Mouse (Mus musculus) forebrain, embryonic 11.5 days (tissue): ENCODE results near the gene Man1a. TPM values are rescaled to one million over a fixed set of nuclear protein-coding genes. Genes with fewer than 3 reads are reported as not detected.

Experiments used
- ATAC-seq: fragments of 200-750 bp; cut with Nextera tagmentation; replicated peaks from 2 replicates; pipeline ENCODE4 v1.8.0; 2017; ENCODE audit warnings: moderate TSS enrichment; ENCODE audit not compliant: low FRiP score
- DNase-seq: peaks from one replicate; pipeline ENCODE4 v3.0.0-alpha.2; 2017; ENCODE audit warnings: low spot score
- H3K27ac ChIP-seq: fragments of 300-500 bp; sonication (generic); 2 replicates; pipeline ENCODE4 v1.5.1; 2014; ENCODE audit warnings: low read depth, low read length
- H3K27me3 ChIP-seq: fragments of 300-500 bp; sonication (generic); 2 replicates; pipeline ENCODE4 v1.6.1; 2014; ENCODE audit warnings: mild to moderate bottlenecking, low read length, mixed read lengths; ENCODE audit not compliant: control insufficient read depth, insufficient read depth
- H3K36me3 ChIP-seq: fragments of 300-500 bp; sonication (generic); 2 replicates; pipeline ENCODE4 v1.6.1; 2014; ENCODE audit warnings: mild to moderate bottlenecking, low read length, moderate library complexity, mixed read lengths; ENCODE audit not compliant: control insufficient read depth, insufficient read depth
- H3K4me1 ChIP-seq: fragments of 300-500 bp; sonication (generic); replicated peaks from 2 replicates; pipeline ENCODE4 v1.6.1; 2014; ENCODE audit warnings: low read length, mixed read lengths; ENCODE audit not compliant: control insufficient read depth, insufficient read depth
- H3K4me2 ChIP-seq: fragments of 300-500 bp; sonication (generic); 2 replicates; pipeline ENCODE4 v1.6.1; 2014; ENCODE audit warnings: low read depth, mild to moderate bottlenecking, low read length, moderate library complexity, mixed read lengths; ENCODE audit not compliant: severe bottlenecking
- H3K4me3 ChIP-seq: fragments of 300-500 bp; sonication (generic); 2 replicates; pipeline ENCODE4 v1.5.1; 2014; ENCODE audit warnings: low read depth, low read length
- H3K9ac ChIP-seq: fragments of 300-500 bp; sonication (generic); 2 replicates; pipeline ENCODE4 v1.6.1; 2014; ENCODE audit warnings: low read length
- H3K9me3 ChIP-seq: fragments of 300-500 bp; sonication (generic); 2 replicates; pipeline ENCODE4 v1.6.1; 2016; ENCODE audit warnings: low read length, mixed read lengths; ENCODE audit not compliant: control insufficient read depth
- WGBS: fragments of 180-500 bp; shearing (Covaris S2); extraction: QIAGEN DNeasy Blood & Tissue Kit; methylation state at CpG from one replicate; pipeline ENCODE4 v1.1.7; 2014; 5-methylcytosine and 5-hydroxymethylcytosine counted together
- polyA plus RNA-seq: library from polyadenylated mRNA; unstranded; fragments of >200 nt; fragmentation: Nextera tagmentation; extraction: Ambion mirVana; gene quantifications from 2 replicates; pipeline ENCODE4 v1.2.1, GENCODE M21; 2014

Gene Man1a
- polyA plus RNA-seq, 1 experiment from 2014 or later: 2.1 TPM

DNA sequence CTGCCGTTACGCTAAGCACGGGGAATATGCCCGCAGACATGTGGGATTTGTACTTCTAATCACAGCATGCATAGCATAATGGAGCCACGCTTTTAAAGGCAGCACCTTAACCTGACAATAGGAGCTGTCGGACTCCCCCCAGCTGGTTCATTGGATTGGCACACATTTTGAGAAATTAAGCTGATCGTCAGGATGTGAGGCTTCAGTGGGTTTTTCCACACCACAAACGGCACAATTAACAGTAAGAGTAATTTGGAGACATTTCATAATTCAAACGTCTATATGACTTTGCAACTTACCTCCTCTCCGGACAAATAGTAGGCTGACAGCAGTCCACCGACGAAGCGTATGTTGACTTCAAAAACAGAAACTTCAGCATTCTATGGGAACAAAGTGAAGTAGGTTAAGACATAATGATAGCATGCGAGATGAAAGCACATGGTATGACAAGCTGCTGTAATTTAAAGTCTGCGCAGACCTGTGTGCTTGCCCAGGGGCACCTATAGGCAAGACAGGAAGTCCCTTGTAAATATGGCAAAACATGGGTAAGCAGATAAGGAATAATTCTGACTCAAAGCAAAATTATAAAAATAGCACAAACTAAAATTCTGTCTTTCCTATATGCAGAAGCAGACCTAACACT lies 62.2 kb downstream of the Man1a start:
- 82% methylated on average over 15 of the region's 15 CpGs for WGBS

DNA sequence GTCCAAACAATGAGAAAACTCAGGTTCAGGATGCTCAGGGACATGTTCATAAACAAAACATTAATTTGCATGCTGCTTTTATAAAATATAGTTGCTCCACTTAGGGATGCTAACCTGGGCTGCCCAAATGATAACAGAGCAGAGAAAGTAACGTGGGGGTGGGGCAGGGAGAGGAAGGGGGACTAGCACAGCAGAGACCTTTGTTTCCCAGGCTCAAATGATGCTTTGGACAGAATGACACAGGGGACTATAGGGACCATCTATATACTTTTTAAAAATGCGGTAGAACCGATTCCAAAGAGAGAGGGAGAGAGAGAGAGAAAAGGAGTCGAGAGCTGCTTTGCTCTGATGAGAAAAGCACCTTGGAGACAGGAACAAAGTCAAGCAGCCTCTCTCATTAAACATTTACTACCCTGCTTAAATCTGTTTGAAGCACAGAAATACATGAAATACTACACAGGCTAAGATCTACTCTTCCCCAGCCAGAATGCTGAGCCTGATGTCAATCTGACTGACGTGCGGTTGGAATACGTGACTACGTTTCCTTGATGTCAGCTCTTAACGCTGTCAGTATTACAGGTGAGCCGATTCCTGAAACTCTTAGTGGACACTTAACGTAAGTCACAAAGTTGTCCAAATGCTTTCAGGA lies 63.1 kb downstream of the Man1a start:
- Histone ChIP-seq H3K4me2 (no peak overlapping the region), H3K9ac (no peak overlapping the region), H3K27ac (no peak overlapping the region), H3K27me3 (no peaks in the 10 kb centered on the region), H3K36me3 (no peaks in the 10 kb centered on the region), H3K9me3 (no peaks in the 10 kb centered on the region), H3K4me1 (no peaks in the 10 kb centered on the region), H3K4me3 (no peak overlapping the region)
- DNase-seq: no peak
- ATAC-seq: no peak
- WGBS: 90% methylated on average over 11 of the region's 11 CpGs

More for the DNA sequence above, 62.2 kb downstream of the Man1a start:
- Histone ChIP-seq H3K9ac (no peak overlapping the region), H3K4me2 (no peak overlapping the region), H3K27ac (no peak overlapping the region), H3K36me3 (no peaks in the 10 kb centered on the region), H3K9me3 (no peaks in the 10 kb centered on the region), H3K4me3 (no peak overlapping the region), H3K4me1 (no peaks in the 10 kb centered on the region), H3K27me3 (no peaks in the 10 kb centered on the region)
- DNase-seq: no peak
- ATAC-seq: no peak

- no peak overlapping the region for H3K4me3 ChIP-seq
- no peaks in the 10 kb centered on the region for H3K27me3 ChIP-seq
- no peak overlapping the region for H3K9ac ChIP-seq
- H3K4me2 ChIP-seq: no peak overlapping the region
- DNase-seq (no peak), ATAC-seq (no peak)
- no peaks in the 10 kb centered on the region for H3K4me1 ChIP-seq
- WGBS: 94% methylated on average over 6 of the region's 6 CpGs
- no peaks in the 10 kb centered on the region for H3K36me3 ChIP-seq
- H3K9me3 ChIP-seq: no peaks in the 10 kb centered on the region
- no peak overlapping the region for H3K27ac ChIP-seq
Observed at GRCm38 (mm10) chr10:54009154-54009553, 67.3 kb downstream of the Man1a start.

GRCm38 (mm10) chr10:54006868-54007267 lies 69.5 kb downstream of the Man1a start:
- Histone ChIP-seq H3K9me3 (no peaks in the 10 kb centered on the region), H3K4me3 (no peak overlapping the region), H3K27ac (no peak overlapping the region), H3K27me3 (no peaks in the 10 kb centered on the region), H3K4me1 (no peaks in the 10 kb centered on the region), H3K36me3 (no peaks in the 10 kb centered on the region), H3K9ac (no peak overlapping the region), H3K4me2 (no peak overlapping the region)
- DNase-seq (no peak), ATAC-seq (no peak)
- 87% methylated on average over 3 of the region's 3 CpGs for WGBS

DNA sequence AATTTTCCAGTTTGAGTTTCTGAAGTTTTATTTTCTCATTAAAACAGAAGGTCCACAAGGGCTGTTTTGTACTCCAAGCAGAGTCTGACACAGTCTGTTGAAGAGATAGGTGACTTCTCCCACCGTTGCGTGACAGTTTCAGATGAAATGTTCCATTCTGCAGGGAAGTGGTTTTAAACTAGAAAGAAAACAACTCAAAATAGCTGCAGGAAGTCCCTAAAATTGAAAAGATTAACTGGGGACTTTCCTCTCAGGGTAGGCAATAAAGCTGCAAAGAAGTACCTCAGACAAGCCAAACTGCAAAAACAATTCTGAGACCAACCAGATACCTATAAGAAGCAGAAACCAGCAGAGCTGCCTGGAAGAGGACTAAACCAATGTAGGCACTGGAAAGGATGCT lies 70.6 kb downstream of the Man1a start:
- H3K4me3 ChIP-seq: no peak overlapping the region
- 92% methylated on average over 2 of the region's 2 CpGs for WGBS

DNA sequence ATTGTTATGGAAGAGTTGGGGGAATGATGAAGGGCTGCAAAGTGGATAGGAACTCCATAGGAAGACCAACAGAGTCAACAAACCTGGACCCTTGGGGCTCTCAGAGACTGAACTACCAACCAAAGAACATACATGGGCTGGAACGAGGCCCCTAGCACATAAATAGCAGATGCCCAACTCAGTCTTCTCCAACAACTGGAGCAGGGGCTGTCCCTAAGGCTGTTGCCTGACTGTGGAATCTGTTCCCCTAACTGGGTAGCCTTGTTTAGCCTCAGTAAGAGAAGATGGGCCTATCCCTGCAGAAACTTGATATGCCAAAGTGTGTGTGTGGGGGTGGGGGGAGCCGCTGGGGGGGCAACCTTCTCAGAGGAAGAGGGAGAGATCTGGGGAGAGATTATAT lies 73.5 kb downstream of the Man1a start:
- H3K4me2 ChIP-seq: no peak overlapping the region
- no peak for DNase-seq
- no peak overlapping the region for H3K27ac ChIP-seq
- H3K4me1 ChIP-seq: no peaks in the 10 kb centered on the region
- H3K9me3 ChIP-seq: no peaks in the 10 kb centered on the region
- 87% methylated on average over 2 of the region's 2 CpGs for WGBS
- no peak overlapping the region for H3K4me3 ChIP-seq
- H3K27me3 ChIP-seq: no peaks in the 10 kb centered on the region
- H3K36me3 ChIP-seq: no peaks in the 10 kb centered on the region
- no peak for ATAC-seq
- no peak overlapping the region for H3K9ac ChIP-seq

More for the DNA sequence above, 70.6 kb downstream of the Man1a start:
- DNase-seq (no peak), ATAC-seq (no peak)
- no peaks in the 10 kb centered on the region for H3K36me3 ChIP-seq
- no peaks in the 10 kb centered on the region for H3K4me1 ChIP-seq
- H3K4me2 ChIP-seq: no peak overlapping the region
- no peak overlapping the region for H3K9ac ChIP-seq
- no peak overlapping the region for H3K27ac ChIP-seq
- H3K9me3 ChIP-seq: no peaks in the 10 kb centered on the region
- H3K27me3 ChIP-seq: no peaks in the 10 kb centered on the region

- Histone ChIP-seq H3K9me3 (no peaks in the 10 kb centered on the region), H3K4me3 (no peak overlapping the region), H3K4me1 (no peaks in the 10 kb centered on the region), H3K9ac (no peak overlapping the region), H3K36me3 (no peaks in the 10 kb centered on the region), H3K4me2 (no peak overlapping the region), H3K27me3 (no peaks in the 10 kb centered on the region), H3K27ac (no peak overlapping the region)
- DNase-seq (no peak), ATAC-seq (no peak)
- 95% methylated on average over 13 of the region's 13 CpGs for WGBS
Observed at GRCm38 (mm10) chr10:53997301-53997700, 79.1 kb downstream of the Man1a start.

GRCm38 (mm10) chr10:53996216-53996615 lies 80.2 kb downstream of the Man1a start:
- DNase-seq (no peak), ATAC-seq (no peak)
- H3K9ac ChIP-seq: no peak overlapping the region
- H3K27ac ChIP-seq: no peak overlapping the region
- no peaks in the 10 kb centered on the region for H3K36me3 ChIP-seq
- no peaks in the 10 kb centered on the region for H3K4me1 ChIP-seq
- H3K4me3 ChIP-seq: no peak overlapping the region
- H3K4me2 ChIP-seq: no peak overlapping the region
- no peaks in the 10 kb centered on the region for H3K27me3 ChIP-seq
- H3K9me3 ChIP-seq: no peaks in the 10 kb centered on the region

DNA sequence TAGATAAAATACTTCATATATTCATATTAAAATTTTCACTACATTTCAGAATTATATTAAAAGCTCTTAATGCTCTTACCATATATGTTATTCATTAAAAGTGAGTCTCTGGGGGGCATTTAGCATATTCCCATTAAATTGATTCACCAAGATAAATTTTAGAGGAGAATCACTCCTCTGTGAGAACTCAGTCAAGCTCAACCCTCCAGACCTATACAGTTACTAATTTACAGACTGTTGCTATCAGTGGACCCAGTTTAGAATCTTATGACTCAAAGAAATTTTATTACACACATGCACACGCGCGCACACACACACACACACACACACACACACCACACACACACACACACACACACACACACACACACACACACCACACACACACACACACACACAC lies 81.8 kb downstream of the Man1a start:
- H3K9me3 ChIP-seq: no peaks in the 10 kb centered on the region
- H3K4me3 ChIP-seq: no peak overlapping the region
- H3K27ac ChIP-seq: no peak overlapping the region
- no peak for ATAC-seq
- 96% methylated on average over 3 of the region's 3 CpGs for WGBS
- H3K36me3 ChIP-seq: no peaks in the 10 kb centered on the region
- H3K27me3 ChIP-seq: no peaks in the 10 kb centered on the region
- H3K9ac ChIP-seq: no peak overlapping the region
- no peak for DNase-seq
- H3K4me1 ChIP-seq: no peaks in the 10 kb centered on the region
- H3K4me2 ChIP-seq: no peak overlapping the region
